Mouse (Mus musculus): ENCODE results near the gene Sh3bgr. TPM values are rescaled to one million over a fixed set of nuclear protein-coding genes. Genes with fewer than 3 reads are reported as not detected.

The Sh3bgr gene
- total and polyA plus RNA-seq, 2 experiments from 2014 or later: 2.4 to 6.8 TPM

DNA sequence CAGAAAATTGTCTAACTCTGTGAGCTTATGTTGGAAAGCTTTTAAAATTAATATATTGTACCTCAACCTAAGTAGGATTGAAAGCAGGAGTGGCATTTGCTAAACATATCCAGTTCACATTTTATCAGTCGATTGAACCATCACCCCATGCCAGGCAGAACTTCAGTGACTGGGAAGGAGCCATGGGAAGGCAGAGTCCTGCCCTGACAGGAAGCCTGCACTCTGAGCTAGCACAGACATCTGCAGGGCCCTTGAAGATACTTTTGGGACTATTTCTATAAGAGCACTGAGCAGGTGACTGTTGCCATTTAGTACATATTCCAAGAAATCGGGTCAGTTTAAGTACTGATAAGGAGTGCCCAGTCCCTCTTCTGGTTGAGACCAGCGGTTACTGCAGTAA lies 21.7 kb downstream of the Sh3bgr start:
- no peaks in the 10 kb centered on the region for H3K4me1 ChIP-seq (ENCODE audit: insufficient read depth, low read length)
- no peak overlapping the region for H3K9ac ChIP-seq (replicated peaks; ENCODE audit: low read length, poor library complexity, severe bottlenecking)
- no peak overlapping the region for H3K4me2 ChIP-seq (ENCODE audit: low read depth, low read length, poor library complexity, severe bottlenecking)
- TF ChIP-seq CTCF (IDR thresholded peaks at IDR 0.05): no peak
- no peaks in the 10 kb centered on the region for H3K27me3 ChIP-seq (ENCODE audit: insufficient read depth, low read length)
- H3K36me3 ChIP-seq (ENCODE audit: insufficient read depth, low read length): no peaks in the 10 kb centered on the region
- WGBS: 84% methylated on average over 3 of the region's 3 CpGs
- no peaks in the 10 kb centered on the region for H3K9me3 ChIP-seq (ENCODE audit: low read length)
- ATAC-seq (ENCODE audit: low FRiP score) (no peak), DNase-seq (ENCODE audit: low spot score) (no peak)
- no peak overlapping the region for H3K4me3 ChIP-seq (ENCODE audit: low read depth, low read length)
- no peak overlapping the region for H3K27ac ChIP-seq (ENCODE audit: low read depth, low read length)

DNA sequence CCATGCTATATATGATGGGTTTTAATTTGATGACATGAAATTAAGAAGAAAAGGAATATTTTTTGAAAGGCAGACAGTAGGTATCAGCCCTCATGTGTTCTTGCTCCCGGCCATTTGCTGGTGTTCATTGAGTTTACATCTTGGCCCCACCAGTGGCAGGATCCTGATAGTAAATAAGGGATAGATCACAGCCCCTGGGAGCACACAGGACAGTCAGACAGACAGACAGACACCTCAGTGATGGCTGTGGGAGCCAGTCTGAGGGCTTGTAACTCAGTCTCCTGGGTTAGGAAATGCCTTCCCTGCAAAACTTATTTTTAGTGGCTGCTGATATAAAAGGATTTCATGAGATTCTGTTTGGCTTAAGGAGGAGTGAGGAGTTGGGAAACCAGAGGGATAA lies 22.2 kb downstream of the Sh3bgr start:
- Histone ChIP-seq H3K27ac (ENCODE audit: low read depth, low read length) (no peak overlapping the region), H3K36me3 (ENCODE audit: insufficient read depth, low read length) (no peaks in the 10 kb centered on the region), H3K9me3 (ENCODE audit: low read length) (no peaks in the 10 kb centered on the region), H3K9ac (replicated peaks; ENCODE audit: low read length, poor library complexity, severe bottlenecking) (no peak overlapping the region), H3K4me2 (ENCODE audit: low read depth, low read length, poor library complexity, severe bottlenecking) (no peak overlapping the region), H3K4me3 (ENCODE audit: low read depth, low read length) (no peak overlapping the region), H3K4me1 (ENCODE audit: insufficient read depth, low read length) (no peaks in the 10 kb centered on the region), H3K27me3 (ENCODE audit: insufficient read depth, low read length) (no peaks in the 10 kb centered on the region)
- whole genome bisulfite sequencing: 88% methylated on average over 1 of the region's 1 CpGs
- ATAC-seq (ENCODE audit: low FRiP score) (no peak), DNase-seq (ENCODE audit: low spot score) (no peak)
- TF ChIP-seq CTCF (IDR thresholded peaks at IDR 0.05): no peak

- Histone ChIP-seq H3K4me2 (ENCODE audit: low read depth, low read length, poor library complexity, severe bottlenecking) (no peak overlapping the region), H3K27ac (ENCODE audit: low read depth, low read length) (no peak overlapping the region), H3K27me3 (ENCODE audit: insufficient read depth, low read length) (no peaks in the 10 kb centered on the region), H3K9me3 (ENCODE audit: low read length) (no peaks in the 10 kb centered on the region), H3K4me1 (ENCODE audit: insufficient read depth, low read length) (no peaks in the 10 kb centered on the region), H3K36me3 (ENCODE audit: insufficient read depth, low read length) (no peaks in the 10 kb centered on the region), H3K4me3 (ENCODE audit: low read depth, low read length) (no peak overlapping the region), H3K9ac (replicated peaks; ENCODE audit: low read length, poor library complexity, severe bottlenecking) (no peak overlapping the region)
- TF ChIP-seq CTCF (IDR thresholded peaks at IDR 0.05): no peak
- 75% methylated on average over 13 of the region's 13 CpGs for WGBS
- DNase-seq (ENCODE audit: low spot score): no peak
- ATAC-seq (ENCODE audit: low FRiP score): no peak
Observed at GRCm38 (mm10) chr16:96228438-96228837, 28.2 kb downstream of the Sh3bgr start.

- WGBS: 44% methylated on average over 8 of the region's 8 CpGs
- H3K27ac ChIP-seq (ENCODE audit: low read depth, low read length): no peak overlapping the region
- H3K36me3 ChIP-seq (ENCODE audit: insufficient read depth, low read length): no peaks in the 10 kb centered on the region
- no peak for ATAC-seq (ENCODE audit: low FRiP score)
- no peak for DNase-seq (ENCODE audit: low spot score)
- H3K4me3 ChIP-seq (ENCODE audit: low read depth, low read length): no peak overlapping the region
- no peak overlapping the region for H3K9ac ChIP-seq (replicated peaks; ENCODE audit: low read length, poor library complexity, severe bottlenecking)
- H3K27me3 ChIP-seq (ENCODE audit: insufficient read depth, low read length): no peaks in the 10 kb centered on the region
- H3K9me3 ChIP-seq (ENCODE audit: low read length): no peaks in the 10 kb centered on the region
- no peaks in the 10 kb centered on the region for H3K4me1 ChIP-seq (ENCODE audit: insufficient read depth, low read length)
- no peak for TF ChIP-seq CTCF (IDR thresholded peaks at IDR 0.05)
- H3K4me2 ChIP-seq (ENCODE audit: low read depth, low read length, poor library complexity, severe bottlenecking): no peak overlapping the region
Observed at GRCm38 (mm10) chr16:96229044-96229555, 28.9 kb downstream of the Sh3bgr start.

DNA sequence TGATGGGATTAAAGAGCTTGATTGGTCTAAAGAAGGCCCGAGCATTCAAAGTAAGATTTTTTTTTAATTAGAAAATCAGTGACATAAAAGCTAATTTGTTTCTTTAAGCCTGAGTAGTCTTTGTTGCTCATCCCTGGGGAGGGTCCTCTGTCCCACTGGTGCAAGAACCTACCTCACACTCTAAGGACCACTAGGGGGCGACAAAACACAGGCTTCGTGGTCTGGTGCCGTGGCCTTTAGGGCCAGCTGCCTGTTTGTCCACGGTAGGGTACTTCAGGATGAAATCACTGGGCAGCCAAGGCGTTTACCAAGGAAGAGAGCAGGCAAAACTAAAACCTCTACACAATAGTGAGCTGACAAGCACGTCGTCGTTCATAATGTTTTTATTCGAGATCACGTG lies 30.2 kb downstream of the Sh3bgr start:
- no peak overlapping the region for H3K4me3 ChIP-seq (ENCODE audit: low read depth, low read length)
- H3K36me3 ChIP-seq (ENCODE audit: insufficient read depth, low read length): no peaks in the 10 kb centered on the region
- peak; percentile 89 for DNase-seq (ENCODE audit: low spot score)
- ATAC-seq (ENCODE audit: low FRiP score): 0 out of 2 replicates have a peak, but pooled peaks have one; percentile 47
- no peaks in the 10 kb centered on the region for H3K9me3 ChIP-seq (ENCODE audit: low read length)
- no peak overlapping the region for H3K27ac ChIP-seq (ENCODE audit: low read depth, low read length)
- H3K4me1 ChIP-seq (ENCODE audit: insufficient read depth, low read length): 0 out of 2 replicates have a peak, but pooled peaks cover 4% of the 10 kb centered on the region
- peak; percentile 93 for TF ChIP-seq CTCF (IDR thresholded peaks at IDR 0.05)
- 28% methylated on average over 11 of the region's 11 CpGs for whole genome bisulfite sequencing
- no peak overlapping the region for H3K9ac ChIP-seq (replicated peaks; ENCODE audit: low read length, poor library complexity, severe bottlenecking)
- H3K4me2 ChIP-seq (ENCODE audit: low read depth, low read length, poor library complexity, severe bottlenecking): no peak overlapping the region
- no peaks in the 10 kb centered on the region for H3K27me3 ChIP-seq (ENCODE audit: insufficient read depth, low read length)

- H3K9ac ChIP-seq (replicated peaks; ENCODE audit: low read length, poor library complexity, severe bottlenecking): no peak overlapping the region
- H3K4me1 ChIP-seq (ENCODE audit: insufficient read depth, low read length): 0 out of 2 replicates have a peak, but pooled peaks cover 4% of the 10 kb centered on the region
- no peaks in the 10 kb centered on the region for H3K27me3 ChIP-seq (ENCODE audit: insufficient read depth, low read length)
- no peaks in the 10 kb centered on the region for H3K9me3 ChIP-seq (ENCODE audit: low read length)
- no peak overlapping the region for H3K4me3 ChIP-seq (ENCODE audit: low read depth, low read length)
- H3K27ac ChIP-seq (ENCODE audit: low read depth, low read length): no peak overlapping the region
- TF ChIP-seq CTCF (IDR thresholded peaks at IDR 0.05): no peak
- ATAC-seq (ENCODE audit: low FRiP score) (no peak), DNase-seq (ENCODE audit: low spot score) (no peak)
- 92% methylated on average over 4 of the region's 4 CpGs for WGBS
- no peaks in the 10 kb centered on the region for H3K36me3 ChIP-seq (ENCODE audit: insufficient read depth, low read length)
- H3K4me2 ChIP-seq (ENCODE audit: low read depth, low read length, poor library complexity, severe bottlenecking): no peak overlapping the region
Observed at GRCm38 (mm10) chr16:96231251-96231650, 31.0 kb downstream of the Sh3bgr start.

Data from midbrain, postnatal 0 days (tissue).